Mouse (Mus musculus) heart, adult 2 months (tissue): ENCODE data around the gene Rnf149.

Source experiments
- CTCF ChIP-seq: fragments of 200-600 bp; IDR thresholded peaks from 2 replicates; pipeline ENCODE4 v1.8.1; 2022; ENCODE audit warnings: antibody characterized with exemption, mild to moderate bottlenecking, moderate library complexity
- EP300 ChIP-seq: fragments of 200-500 bp; IDR thresholded peaks from 2 replicates; pipeline ENCODE4 v1.6.1; 2011; ENCODE audit warnings: low read depth, low read length, control low read depth; ENCODE audit not compliant: insufficient read depth
- POLR2A ChIP-seq: fragments of 200-500 bp; IDR thresholded peaks from 2 replicates; pipeline ENCODE4 v1.6.1; 2011; ENCODE audit warnings: mild to moderate bottlenecking, low read depth, low read length, control low read depth; ENCODE audit not compliant: insufficient read depth

DNA sequence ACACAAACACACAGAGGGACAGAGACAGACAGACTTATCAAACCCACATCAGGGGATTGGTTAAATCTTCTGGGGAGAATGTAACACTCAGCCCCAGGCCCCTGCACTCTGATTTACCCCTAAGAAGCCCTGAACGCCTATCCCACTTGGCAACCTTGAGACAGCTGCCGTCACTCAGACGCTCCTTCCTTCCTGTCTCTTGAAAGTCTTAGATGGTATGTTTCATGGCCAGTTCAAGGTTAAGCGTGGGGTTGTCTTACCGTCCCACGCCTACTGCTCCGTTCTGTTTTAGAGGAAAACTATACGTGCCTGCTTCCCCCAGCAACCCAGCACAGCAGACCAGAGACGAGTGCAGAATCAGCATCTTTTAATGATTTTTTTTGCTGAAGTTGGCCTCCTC lies 71.6 kb downstream of the Rnf149 start:
- TF ChIP-seq CTCF: no peak
- no peak for TF ChIP-seq POLR2A
- no peak for TF ChIP-seq EP300
